Mouse (Mus musculus): ENCODE results near the gene Espl1. TPM values are rescaled to one million over a fixed set of nuclear protein-coding genes. Genes with fewer than 3 reads are reported as not detected.

The Espl1 gene
- polyA plus RNA-seq, 1 experiment = 8.9 TPM

DNA sequence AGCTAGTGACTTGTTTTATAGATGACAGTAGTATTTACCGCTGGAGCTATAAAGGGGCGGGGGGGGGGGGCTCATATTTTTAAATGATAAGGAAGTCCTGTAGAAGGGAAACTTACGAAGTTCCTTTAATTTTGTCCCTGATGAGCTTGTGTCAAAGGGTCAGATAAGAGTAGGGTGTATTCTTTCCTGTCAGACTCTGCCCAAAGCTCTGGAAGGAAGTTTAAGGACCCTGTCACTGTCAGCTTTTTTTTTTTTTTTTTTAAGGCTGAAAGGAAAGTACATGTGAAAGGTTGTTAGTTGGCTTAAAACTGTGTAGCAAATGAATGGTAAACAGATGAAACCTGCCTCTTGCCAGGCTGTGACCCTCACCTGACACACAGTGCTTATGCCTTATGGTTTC lies 12.4 kb upstream of the Espl1 start:
- Histone ChIP-seq H3K4me1 (ENCODE audit: control insufficient read depth, insufficient read depth, insufficient read length) (peaks cover 11% of the 10 kb centered on the region), H3K27me3 (ENCODE audit: control insufficient read depth, insufficient read depth, low read length) (no peaks in the 10 kb centered on the region), H3K27ac (ENCODE audit: insufficient read depth, low read length) (no peak overlapping the region), H3K36me3 (ENCODE audit: control insufficient read depth, insufficient read depth, low read length) (peaks cover 4% of the 10 kb centered on the region; the same call in 1 of the 2 replicates), H3K4me3 (ENCODE audit: extremely low read depth, insufficient read depth, insufficient read length) (no peak overlapping the region)
- DNase-seq (ENCODE audit: low read depth in 1 of 2, low spot score in 2 of 2) = no peak
- TF ChIP-seq POLR2A (IDR thresholded peaks at IDR 0.05; ENCODE audit: low read depth, low read length) (no peak), CTCF (IDR thresholded peaks at IDR 0.05; ENCODE audit: extremely low read depth, insufficient read depth, insufficient read length, insufficient replicate concordance) (no peak)
- 57% methylated on average over 3 of the region's 3 CpGs for WGBS

- DNase-seq (ENCODE audit: low read depth in 1 of 2, low spot score in 2 of 2) = peak; percentile 40 to 50
- H3K36me3 ChIP-seq (ENCODE audit: control insufficient read depth, insufficient read depth, low read length) = no peaks in the 10 kb centered on the region
- H3K4me3 ChIP-seq (ENCODE audit: extremely low read depth, insufficient read depth, insufficient read length) = no peak overlapping the region
- no peak for TF ChIP-seq POLR2A (IDR thresholded peaks at IDR 0.05; ENCODE audit: low read depth, low read length)
- TF ChIP-seq CTCF (IDR thresholded peaks at IDR 0.05; ENCODE audit: extremely low read depth, insufficient read depth, insufficient read length, insufficient replicate concordance) = no peak
- no peak overlapping the region for H3K27ac ChIP-seq (ENCODE audit: insufficient read depth, low read length)
- H3K4me1 ChIP-seq (ENCODE audit: control insufficient read depth, insufficient read depth, insufficient read length) = no peaks in the 10 kb centered on the region
- H3K27me3 ChIP-seq (ENCODE audit: control insufficient read depth, insufficient read depth, low read length) = no peaks in the 10 kb centered on the region
Measured at GRCm38 (mm10) chr15:102287395-102287794, 8.7 kb upstream of the Espl1 start.

DNA sequence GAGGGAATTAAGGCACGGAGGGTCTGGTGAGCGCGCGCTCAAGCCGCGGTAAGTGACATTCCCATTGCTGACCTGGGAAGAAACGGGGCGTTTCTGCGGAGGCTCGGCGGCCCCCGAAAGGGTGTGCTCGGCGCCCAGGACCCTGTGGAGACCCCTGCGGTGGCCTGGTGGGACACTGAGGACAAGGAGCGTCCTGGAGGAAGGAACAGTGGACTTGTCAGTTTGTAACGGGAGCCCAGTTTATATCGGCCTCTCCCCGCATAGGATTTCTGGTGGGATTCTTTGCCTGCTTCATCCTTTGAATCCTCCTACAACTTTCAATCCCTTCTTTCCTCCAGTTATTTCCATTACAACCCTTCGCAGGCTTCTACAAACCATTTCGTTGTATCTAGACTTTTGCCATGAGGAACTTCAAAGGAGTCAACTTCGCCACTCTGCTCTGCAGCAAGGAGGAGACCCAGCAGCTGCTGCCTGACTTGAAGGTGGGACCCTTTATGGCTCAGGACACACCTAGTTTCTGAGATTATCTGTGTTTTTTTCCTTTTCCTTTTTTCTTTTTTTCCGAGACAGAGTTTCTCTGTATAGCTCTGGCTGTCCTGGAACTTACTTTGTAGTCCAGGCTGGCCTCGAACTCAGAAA lies 421 bp downstream of the Espl1 start:
- Histone ChIP-seq H3K27ac (ENCODE audit: insufficient read depth, low read length) (no peak overlapping the region), H3K27me3 (ENCODE audit: control insufficient read depth, insufficient read depth, low read length) (no peaks in the 10 kb centered on the region), H3K4me1 (ENCODE audit: control insufficient read depth, insufficient read depth, insufficient read length) (peaks cover 3% of the 10 kb centered on the region; the same call in 1 of the 2 replicates), H3K4me3 (ENCODE audit: extremely low read depth, insufficient read depth, insufficient read length) (peak overlapping the region; percentile 93), H3K36me3 (ENCODE audit: control insufficient read depth, insufficient read depth, low read length) (no peaks in the 10 kb centered on the region)
- DNase-seq (ENCODE audit: low read depth in 1 of 2, low spot score in 2 of 2) = no peak
- TF ChIP-seq CTCF (IDR thresholded peaks at IDR 0.05; ENCODE audit: extremely low read depth, insufficient read depth, insufficient read length, insufficient replicate concordance) (no peak), POLR2A (IDR thresholded peaks at IDR 0.05; ENCODE audit: low read depth, low read length) (no peak)
- 6% methylated on average over 24 of the region's 24 CpGs for WGBS

- TF ChIP-seq POLR2A (IDR thresholded peaks at IDR 0.05; ENCODE audit: low read depth, low read length) (no peak), CTCF (IDR thresholded peaks at IDR 0.05; ENCODE audit: extremely low read depth, insufficient read depth, insufficient read length, insufficient replicate concordance) (no peak)
- Histone ChIP-seq H3K27ac (ENCODE audit: insufficient read depth, low read length) (no peak overlapping the region), H3K27me3 (ENCODE audit: control insufficient read depth, insufficient read depth, low read length) (no peaks in the 10 kb centered on the region), H3K4me3 (ENCODE audit: extremely low read depth, insufficient read depth, insufficient read length) (no peak overlapping the region), H3K4me1 (ENCODE audit: control insufficient read depth, insufficient read depth, insufficient read length) (no peaks in the 10 kb centered on the region), H3K36me3 (ENCODE audit: control insufficient read depth, insufficient read depth, low read length) (no peaks in the 10 kb centered on the region)
- DNase-seq (ENCODE audit: low read depth in 1 of 2, low spot score in 2 of 2) = no peak
- 88% methylated on average over 6 of the region's 6 CpGs for WGBS
Measured at GRCm38 (mm10) chr15:102302542-102302941, 6.5 kb downstream of the Espl1 start.

GRCm38 (mm10) chr15:102308717-102309116 lies 12.7 kb downstream of the Espl1 start:
- Histone ChIP-seq H3K36me3 (ENCODE audit: control insufficient read depth, insufficient read depth, low read length) (no peaks in the 10 kb centered on the region), H3K4me1 (ENCODE audit: control insufficient read depth, insufficient read depth, insufficient read length) (no peaks in the 10 kb centered on the region), H3K4me3 (ENCODE audit: extremely low read depth, insufficient read depth, insufficient read length) (no peak overlapping the region), H3K27me3 (ENCODE audit: control insufficient read depth, insufficient read depth, low read length) (no peaks in the 10 kb centered on the region), H3K27ac (ENCODE audit: insufficient read depth, low read length) (no peak overlapping the region)
- DNase-seq (ENCODE audit: low read depth in 1 of 2, low spot score in 2 of 2) = no peak
- WGBS = 94% methylated on average over 9 of the region's 9 CpGs
- TF ChIP-seq POLR2A (IDR thresholded peaks at IDR 0.05; ENCODE audit: low read depth, low read length) = no peak
- no peak for TF ChIP-seq CTCF (IDR thresholded peaks at IDR 0.05; ENCODE audit: extremely low read depth, insufficient read depth, insufficient read length, insufficient replicate concordance)

DNA sequence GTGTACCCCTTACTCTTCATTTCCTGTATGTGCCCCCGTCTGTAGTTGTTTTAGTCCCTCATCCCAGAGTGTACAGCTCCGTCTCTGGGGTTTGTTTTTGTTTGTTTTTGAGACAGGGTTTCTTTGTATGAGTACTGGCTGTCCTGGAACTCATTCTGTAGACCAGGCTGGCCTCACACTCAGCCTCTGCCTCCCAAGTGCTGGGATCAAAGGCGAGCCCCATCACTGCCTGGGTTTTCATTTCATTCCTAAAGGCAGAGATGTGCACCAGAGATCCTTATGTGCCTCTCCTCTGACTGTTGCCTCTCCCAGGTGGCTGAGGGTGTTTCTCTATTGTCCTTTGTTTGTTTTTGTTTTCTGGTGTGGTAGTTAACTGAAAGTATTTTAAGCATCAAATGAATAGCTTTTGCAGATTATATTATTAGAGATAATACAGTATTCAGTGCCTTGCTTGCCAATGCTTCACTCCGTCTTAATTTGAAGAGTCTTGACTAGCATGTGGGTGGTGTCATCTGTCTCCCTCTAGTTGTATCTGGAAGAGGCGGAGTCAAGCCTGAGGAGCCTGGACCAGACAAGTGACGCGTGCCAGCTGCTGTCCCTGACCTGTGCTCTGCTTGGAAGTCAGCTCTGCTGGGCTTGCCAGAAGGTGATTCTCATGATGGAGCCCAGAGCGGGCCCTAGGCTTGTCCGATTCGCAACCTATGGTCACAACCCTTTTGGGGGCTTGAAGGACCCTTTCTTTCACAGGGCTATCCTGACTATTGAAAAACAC lies 14.2 kb downstream of the Espl1 start:
- no peak for DNase-seq (ENCODE audit: low read depth in 1 of 2, low spot score in 2 of 2)
- Histone ChIP-seq H3K27me3 (ENCODE audit: control insufficient read depth, insufficient read depth, low read length) (no peaks in the 10 kb centered on the region), H3K36me3 (ENCODE audit: control insufficient read depth, insufficient read depth, low read length) (no peaks in the 10 kb centered on the region), H3K4me1 (ENCODE audit: control insufficient read depth, insufficient read depth, insufficient read length) (no peaks in the 10 kb centered on the region), H3K27ac (ENCODE audit: insufficient read depth, low read length) (no peak overlapping the region), H3K4me3 (ENCODE audit: extremely low read depth, insufficient read depth, insufficient read length) (no peak overlapping the region)
- no peak for TF ChIP-seq POLR2A (IDR thresholded peaks at IDR 0.05; ENCODE audit: low read depth, low read length)
- no peak for TF ChIP-seq CTCF (IDR thresholded peaks at IDR 0.05; ENCODE audit: extremely low read depth, insufficient read depth, insufficient read length, insufficient replicate concordance)
- WGBS = 91% methylated on average over 10 of the region's 10 CpGs

- H3K36me3 ChIP-seq (ENCODE audit: control insufficient read depth, insufficient read depth, low read length) = no peaks in the 10 kb centered on the region
- H3K4me1 ChIP-seq (ENCODE audit: control insufficient read depth, insufficient read depth, insufficient read length) = no peaks in the 10 kb centered on the region
- no peak overlapping the region for H3K27ac ChIP-seq (ENCODE audit: insufficient read depth, low read length)
Measured at GRCm38 (mm10) chr15:102311489-102311888, 15.4 kb downstream of the Espl1 start.

More at GRCm38 (mm10) chr15:102311489-102311888, 15.4 kb downstream of the Espl1 start:
- no peaks in the 10 kb centered on the region for H3K27me3 ChIP-seq (ENCODE audit: control insufficient read depth, insufficient read depth, low read length)
- no peak for DNase-seq (ENCODE audit: low read depth in 1 of 2, low spot score in 2 of 2)
- no peak for TF ChIP-seq CTCF (IDR thresholded peaks at IDR 0.05; ENCODE audit: extremely low read depth, insufficient read depth, insufficient read length, insufficient replicate concordance)
- TF ChIP-seq POLR2A (IDR thresholded peaks at IDR 0.05; ENCODE audit: low read depth, low read length) = no peak
- H3K4me3 ChIP-seq (ENCODE audit: extremely low read depth, insufficient read depth, insufficient read length) = no peak overlapping the region
